Mouse (Mus musculus) erythroid progenitor cell, adult 5-6 weeks (primary cell): ENCODE results near the gene Rasl10a. TPM values are rescaled to one million over a fixed set of nuclear protein-coding genes. Genes with fewer than 3 reads are reported as not detected.

ENCODE experiments used
- ATAC-seq: replicated peaks from 2 replicates; pipeline ENCODE4 v1.8.0; 2016; ENCODE audit warnings: moderate number of reproducible peaks, mild to moderate bottlenecking, moderate TSS enrichment, inconsistent platforms; ENCODE audit not compliant: poor library complexity, low FRiP score, severe bottlenecking
- total RNA-seq, 2 experiments: library from RNA; stranded (forward) in 1 of 2; stranded (reverse) in 1 of 2; fragments of 150-400 nt in 1 of 2; fragments of 186-747, 209-891 nt in 1 of 2; gene quantifications; 2 replicates each; pipeline versions ENCODE4 v1.2.3 to v1.2.4; 2015 to 2017; ENCODE audit warnings: low replicate concordance in 2 of 2

The Rasl10a gene
- total RNA-seq (2015; ENCODE audit: low replicate concordance) (not detected in 2 replicates), total RNA-seq (2017; ENCODE audit: low replicate concordance) (1.5 TPM in 1 of 2 replicates, not detected in the other)

GRCm38 (mm10) chr11:5057856-5058641 lies at the start of gene Rasl10a:
Rasl10a (plus strand) TSS chr11:5058128.
- no peak for ATAC-seq

- ATAC-seq, result 0 out of 2 replicates have a peak, but pooled peaks have one; percentile 16
These were observed 49.1 kb upstream of the Rasl10a start for GRCm38 (mm10) chr11:5008867-5009266.

GRCm38 (mm10) chr11:5009354-5010074 lies 48.4 kb upstream of the Rasl10a start:
- ATAC-seq, result peak; percentile 81

- no peak for ATAC-seq
These were observed 47.7 kb upstream of the Rasl10a start for GRCm38 (mm10) chr11:5010205-5010604.

- no peak for ATAC-seq
These were observed 46.4 kb upstream of the Rasl10a start for GRCm38 (mm10) chr11:5011480-5011879.

- ATAC-seq, result no peak
These were observed 45.7 kb upstream of the Rasl10a start for GRCm38 (mm10) chr11:5012213-5012715.

GRCm38 (mm10) chr11:5015720-5016119 lies 42.2 kb upstream of the Rasl10a start:
- peak; percentile 59; the same call in 1 of the 2 replicates for ATAC-seq

GRCm38 (mm10) chr11:5016286-5016685 lies 41.6 kb upstream of the Rasl10a start:
- ATAC-seq, result no peak

- 0 out of 2 replicates have a peak, but pooled peaks have one; percentile 16 for ATAC-seq
These were observed 40.4 kb upstream of the Rasl10a start for GRCm38 (mm10) chr11:5017506-5017905.

- no peak for ATAC-seq
These were observed 32.8 kb upstream of the Rasl10a start for GRCm38 (mm10) chr11:5025108-5025507.

GRCm38 (mm10) chr11:5028228-5028627 lies 29.7 kb upstream of the Rasl10a start:
- no peak for ATAC-seq

- no peak for ATAC-seq
These were observed 25.2 kb upstream of the Rasl10a start for GRCm38 (mm10) chr11:5032706-5033105.

- 0 out of 2 replicates have a peak, but pooled peaks have one; percentile 28 for ATAC-seq
These were observed 24.8 kb upstream of the Rasl10a start for GRCm38 (mm10) chr11:5033136-5033535.

GRCm38 (mm10) chr11:5035421-5035820 lies 22.5 kb upstream of the Rasl10a start:
- no peak for ATAC-seq

- ATAC-seq, result no peak
These were observed 20.6 kb upstream of the Rasl10a start for GRCm38 (mm10) chr11:5037146-5037854.

- ATAC-seq, result no peak
These were observed 17.3 kb upstream of the Rasl10a start for GRCm38 (mm10) chr11:5040585-5040984.

GRCm38 (mm10) chr11:5041144-5041780 lies 16.7 kb upstream of the Rasl10a start:
- no peak for ATAC-seq

- no peak for ATAC-seq
These were observed 15.1 kb upstream of the Rasl10a start for GRCm38 (mm10) chr11:5042645-5043381.
